Mouse (Mus musculus) cerebellum, adult 9-11 months (tissue): ENCODE data around the gene Hspa4.
"Not testable (repeated sequence)": the region's sequence is repeated elsewhere in the genome, so short reads cannot be mapped to it uniquely, and the experiment has no call there.

Experiments
- DNase-seq: peaks from one replicate; pipeline ENCODE4 v3.0.0; 2022

The Hspa4 gene

GRCm38 (mm10) chr11:53306965-53307364 lies 6.7 kb upstream of the Hspa4 start:
- DNase-seq, result no peak

- no peak for DNase-seq
Observed at GRCm38 (mm10) chr11:53304044-53304840, 4.0 kb upstream of the Hspa4 start.

- no peak for DNase-seq
Observed at GRCm38 (mm10) chr11:53301167-53301515, 884 bp upstream of the Hspa4 start.

- peak; percentile 68 for DNase-seq
Observed at GRCm38 (mm10) chr11:53299551-53300329, 517 bp downstream of the Hspa4 start.

DNA sequence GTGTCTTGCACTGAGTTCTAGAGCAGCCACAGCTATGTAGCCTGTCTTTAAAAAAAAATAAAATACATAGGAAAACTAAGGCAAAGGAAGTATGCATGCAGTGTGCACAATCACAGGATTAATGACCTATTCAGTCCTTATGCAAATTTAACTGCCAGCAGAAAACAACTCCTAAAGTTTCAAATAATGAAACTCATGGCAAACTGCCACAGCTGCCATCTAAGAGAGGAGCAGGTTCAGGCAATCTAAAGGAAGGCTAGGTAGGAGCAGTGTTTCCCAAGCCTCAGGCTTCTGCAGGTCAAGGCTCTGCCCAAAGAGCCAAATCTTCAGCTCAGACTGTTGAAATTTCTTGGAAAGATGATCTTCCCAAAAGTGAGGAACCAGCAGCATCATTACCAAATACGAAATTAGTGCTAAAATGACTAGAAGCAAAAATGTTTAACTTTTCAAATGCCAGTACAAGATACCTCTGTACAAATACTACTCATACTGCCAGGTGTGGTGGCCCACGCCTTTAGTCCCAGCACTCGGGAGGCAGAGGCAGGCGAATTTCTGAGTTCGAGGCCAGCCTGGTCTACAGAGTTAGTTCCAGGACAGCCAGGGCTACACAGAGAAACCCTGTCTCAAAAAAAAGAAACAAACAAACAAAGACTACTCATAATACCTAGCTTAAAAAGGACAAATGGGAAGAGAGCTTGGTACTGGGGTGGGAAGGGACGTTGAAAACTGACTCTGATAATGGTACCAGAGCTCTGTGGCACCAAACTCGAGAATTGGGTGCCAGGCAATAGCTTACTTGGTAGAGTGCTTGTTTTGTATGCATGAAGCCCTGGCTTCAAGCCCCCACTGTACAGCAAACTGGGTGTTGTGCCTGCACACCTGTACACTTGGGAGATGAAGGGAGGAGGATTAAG lies 2.1 kb downstream of the Hspa4 start:
- no peak for DNase-seq

DNA sequence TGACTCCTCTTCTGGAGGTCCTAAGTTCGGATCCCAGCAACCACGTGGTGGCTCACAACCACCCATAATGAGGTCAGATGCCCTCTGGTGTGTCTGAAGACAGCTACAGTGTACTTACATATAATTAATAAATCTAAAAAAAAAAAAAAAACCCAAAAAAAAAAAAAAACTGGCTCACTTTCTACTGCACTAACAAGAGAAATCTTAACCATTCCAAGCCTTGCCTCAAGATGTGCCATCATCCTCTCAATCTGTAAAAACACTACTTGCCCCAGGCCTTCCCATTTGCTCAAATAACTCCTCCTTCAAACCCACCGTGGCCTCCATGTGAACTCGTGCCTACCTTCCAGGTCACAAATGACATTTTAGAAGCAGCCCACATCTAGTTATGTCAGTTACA lies 3.4 kb downstream of the Hspa4 start:
- DNase-seq, result no peak

GRCm38 (mm10) chr11:53294441-53294840 lies 5.8 kb downstream of the Hspa4 start:
- DNase-seq, result no peak

DNA sequence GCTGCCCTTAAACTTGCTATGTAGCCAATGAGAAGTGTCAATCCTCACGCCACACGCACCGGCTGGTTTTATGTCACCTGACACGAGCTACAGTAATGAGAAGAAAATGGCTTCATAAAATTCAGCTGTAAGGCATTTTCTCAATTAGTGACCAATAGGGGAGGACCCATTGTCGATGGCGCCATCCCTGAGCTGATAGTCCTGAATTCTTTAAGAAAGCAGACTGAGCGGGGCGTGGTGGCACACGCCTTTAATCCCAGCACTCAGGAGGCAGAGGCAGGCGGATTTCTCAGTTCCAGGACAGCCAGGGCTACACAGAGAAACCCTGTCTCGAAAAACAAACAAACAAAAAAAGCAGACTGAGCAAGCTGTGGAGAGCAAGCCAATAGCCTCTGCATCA lies 9.4 kb downstream of the Hspa4 start:
- no peak for DNase-seq

GRCm38 (mm10) chr11:53290187-53290586 lies 10.1 kb downstream of the Hspa4 start:
- DNase-seq, result not testable (repeated sequence)

DNA sequence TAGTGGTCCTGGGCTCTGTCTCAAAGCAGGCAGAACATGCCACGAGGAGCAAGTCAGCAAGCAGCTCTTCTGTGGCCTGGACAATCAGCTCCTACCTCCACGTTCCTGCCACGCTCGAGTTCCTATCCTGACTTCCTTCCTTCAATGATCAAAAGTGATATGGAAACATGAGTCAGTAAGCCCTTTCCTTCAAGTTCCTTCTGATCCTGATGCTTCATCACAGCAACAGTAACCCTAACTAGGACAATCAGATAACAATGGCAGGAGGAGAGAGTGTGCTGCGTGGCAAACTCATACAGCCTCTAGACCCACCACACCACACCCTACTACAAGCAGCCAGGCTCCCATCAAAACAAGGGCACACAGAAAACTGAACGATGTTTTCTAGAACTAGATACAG lies 14.4 kb downstream of the Hspa4 start:
- no peak for DNase-seq

DNA sequence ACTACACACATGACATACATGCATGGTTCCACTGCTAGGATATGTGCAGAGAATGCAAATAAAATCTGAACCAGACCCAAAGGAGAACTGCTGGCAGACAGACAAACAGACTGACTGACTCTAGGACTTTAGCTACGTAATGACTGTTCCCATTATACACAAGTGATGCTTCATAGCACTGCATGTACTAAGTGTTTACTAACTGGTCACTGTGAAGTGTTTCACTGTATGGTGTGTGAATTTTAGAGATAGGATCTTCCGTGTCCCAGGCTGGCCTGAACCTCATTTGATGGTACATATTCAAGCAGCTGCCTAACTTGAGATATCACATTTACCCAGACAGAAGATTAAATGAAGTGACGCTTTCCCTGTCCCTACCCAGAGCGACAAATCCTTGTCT lies 21.8 kb downstream of the Hspa4 start:
- no peak for DNase-seq

- no peak for DNase-seq
Observed at GRCm38 (mm10) chr11:53275358-53275757, 24.9 kb downstream of the Hspa4 start.

- DNase-seq, result no peak
Observed at GRCm38 (mm10) chr11:53273313-53273712, 26.9 kb downstream of the Hspa4 start.

DNA sequence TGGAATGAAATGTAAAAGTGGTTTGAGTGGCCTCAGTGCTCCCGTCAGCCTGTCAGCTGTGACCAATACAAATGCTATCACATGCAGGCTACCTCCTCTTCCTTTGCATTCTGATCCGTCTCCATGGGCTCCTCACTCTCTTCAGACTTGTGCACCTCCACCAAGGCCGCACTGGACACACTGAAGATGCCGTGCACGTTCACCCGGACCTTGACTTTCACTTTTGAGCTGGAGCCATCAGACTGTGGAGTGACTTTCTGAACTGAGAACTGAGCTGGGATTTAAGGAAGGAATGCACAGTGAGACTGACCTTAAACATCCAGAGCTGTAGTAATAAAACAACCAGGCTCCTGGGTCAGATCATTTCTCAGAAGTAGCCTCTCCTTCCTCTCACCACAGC lies 30.7 kb downstream of the Hspa4 start:
- DNase-seq, result no peak

- DNase-seq, result no peak
Observed at GRCm38 (mm10) chr11:53260556-53260955, 39.7 kb downstream of the Hspa4 start.

GRCm38 (mm10) chr11:53260056-53260455 lies 40.2 kb downstream of the Hspa4 start:
- no peak for DNase-seq

GRCm38 (mm10) chr11:53259047-53259632 lies 41.1 kb downstream of the Hspa4 start:
- no peak for DNase-seq

DNA sequence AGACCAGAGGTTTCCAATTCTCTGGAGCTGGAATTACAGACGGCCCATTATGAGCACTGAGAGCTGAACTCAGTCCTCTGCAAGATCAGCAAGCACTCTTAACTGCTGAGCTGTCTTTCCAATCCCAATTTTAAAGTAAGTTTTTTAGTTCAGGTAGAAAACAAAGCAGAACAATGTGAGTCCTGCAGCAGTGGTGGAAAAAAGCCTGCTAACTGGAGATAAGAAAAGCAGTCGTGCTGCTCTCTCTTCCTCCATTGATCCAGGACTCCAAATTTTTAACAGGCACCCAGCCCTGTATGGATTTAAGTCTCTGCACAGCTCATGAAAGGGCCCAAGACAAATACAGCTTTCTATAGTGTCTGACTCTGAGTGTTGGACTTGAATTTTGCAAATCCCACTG lies 43.3 kb downstream of the Hspa4 start:
- no peak for DNase-seq

GRCm38 (mm10) chr11:53254926-53255325 lies 45.3 kb downstream of the Hspa4 start:
- DNase-seq, result peak; percentile 60

DNA sequence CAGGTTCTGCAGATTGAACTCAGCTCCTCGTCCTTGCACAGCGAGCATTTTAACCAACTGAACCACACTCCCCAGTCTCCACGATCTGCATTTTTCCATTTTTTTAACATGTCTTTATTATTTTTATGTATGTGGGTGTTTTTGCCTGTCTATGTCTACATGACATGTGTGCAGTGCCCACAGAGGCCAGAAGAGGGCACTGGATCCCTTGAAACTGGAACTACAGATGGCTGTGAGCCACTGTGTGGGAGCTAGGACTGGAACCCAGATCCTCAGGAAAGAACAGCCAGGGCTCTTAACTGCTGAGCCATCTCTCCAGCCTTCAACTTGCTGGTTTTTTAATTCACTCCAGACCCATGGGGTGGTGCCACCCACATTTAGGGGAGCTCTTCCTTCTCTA lies 45.8 kb downstream of the Hspa4 start:
- no peak for DNase-seq

DNA sequence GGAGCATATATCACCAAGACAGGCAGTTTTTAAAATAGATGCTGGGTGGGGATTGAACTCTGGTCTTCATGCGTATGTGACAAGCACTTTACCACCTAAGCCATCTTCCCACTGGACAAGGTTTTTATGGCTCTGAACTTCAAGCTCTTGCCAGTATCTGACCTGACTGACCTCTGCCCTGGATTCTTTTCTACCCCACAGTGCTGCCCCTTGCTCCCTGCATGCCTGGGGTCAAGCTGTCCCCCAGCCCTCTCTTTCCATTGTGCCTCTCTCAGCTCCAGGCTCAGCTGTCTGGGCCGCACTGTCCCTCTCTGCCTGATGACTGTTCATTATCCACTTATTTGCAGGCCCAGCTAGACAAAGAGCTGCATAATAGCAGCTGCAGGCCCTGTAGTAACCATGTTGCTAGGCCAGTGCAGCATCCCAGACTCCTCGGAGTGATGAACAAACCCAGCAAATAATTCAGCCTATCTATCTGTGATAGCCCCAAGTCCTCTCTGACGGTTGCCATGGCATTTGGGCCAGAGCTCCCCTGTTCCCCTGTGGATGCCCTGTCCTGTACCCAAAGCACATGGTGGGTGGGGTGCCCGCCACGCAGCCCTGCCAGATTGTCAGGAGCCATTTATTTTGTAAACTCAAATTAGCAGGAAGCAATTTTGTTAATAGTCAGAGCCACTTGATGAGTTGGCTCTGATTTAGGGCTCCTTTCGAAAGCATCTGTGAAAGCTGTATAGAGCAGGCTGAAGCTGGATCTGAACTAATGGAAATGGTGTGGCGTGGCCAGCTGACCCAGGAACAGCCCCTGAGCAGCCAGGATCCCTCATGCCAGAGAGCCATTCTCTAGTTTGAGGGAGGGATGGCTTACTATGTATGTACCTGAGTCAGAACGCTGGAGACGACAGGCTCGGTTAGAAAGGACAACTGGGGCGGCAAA lies 47.8 kb downstream of the Hspa4 start:
- no peak for DNase-seq

- DNase-seq, result no peak
Observed at GRCm38 (mm10) chr11:53250796-53251195, 49.5 kb downstream of the Hspa4 start.
